19 mouse cellular contexts compared by ENCODE assay signal in genomic region chr4:87818276-87818675, GRCm38 (mm10).
DNase-seq lines count a peak whose midpoint lies in the region; ATAC-seq and TF ChIP-seq lines count a peak whose summit lies in the region.
"Had no signal": no experiment of that assay in that cellular context is flagged by ENCODE, and none has a peak within 500 bp of the region (broad histone marks: within the 10 kb centered on the region; RNA-seq: fewer than 3 reads in every experiment).

No protein-coding gene starts in this region.

- no peak for TF ChIP-seq POLR2A in cerebellum, adult 2 months (IDR thresholded peaks at IDR 0.05; ENCODE audit: borderline replicate concordance, insufficient read depth, low read length)

- H3K4me3 ChIP-seq in cerebellum, adult 2 months (replicated peaks; ENCODE audit: insufficient read depth, low read depth, low read length) = no peak overlapping the region
- no peak overlapping the region for H3K4me3 ChIP-seq in hindbrain, embryonic 14.5 days (replicated peaks; ENCODE audit: low read length)
- H3K4me3 ChIP-seq in hindbrain, embryonic 11.5 days (ENCODE audit: low read depth, low read length) = no peak overlapping the region
- no peak overlapping the region for H3K4me3 ChIP-seq in midbrain, postnatal 0 days (ENCODE audit: low read depth, low read length)
- H3K4me3 ChIP-seq in midbrain, embryonic 11.5 days (ENCODE audit: low read depth, low read length) = no peak overlapping the region
- H3K4me3 ChIP-seq: embryonic facial prominence, embryonic 12.5 days; forebrain, embryonic 12.5 days; heart, adult 2 months; heart, embryonic 15.5 days; kidney, embryonic 15.5 days had no signal

- no peaks in the 10 kb centered on the region for H3K27me3 ChIP-seq in cerebellum, adult 2 months (ENCODE audit: control insufficient read depth, insufficient read depth, low read length)
- no peaks in the 10 kb centered on the region for H3K27me3 ChIP-seq in hindbrain, embryonic 14.5 days (ENCODE audit: control insufficient read depth, insufficient read depth, low read length)
- no peaks in the 10 kb centered on the region for H3K27me3 ChIP-seq in hindbrain, embryonic 11.5 days (ENCODE audit: control insufficient read depth, insufficient read depth, low read length)
- H3K27me3 ChIP-seq in midbrain, postnatal 0 days (ENCODE audit: insufficient read depth, low read length) = no peaks in the 10 kb centered on the region
- no peaks in the 10 kb centered on the region for H3K27me3 ChIP-seq in midbrain, embryonic 11.5 days (ENCODE audit: control insufficient read depth, insufficient read depth, low read length)
- H3K27me3 ChIP-seq: embryonic facial prominence, embryonic 12.5 days; forebrain, embryonic 12.5 days; heart, embryonic 15.5 days; kidney, embryonic 15.5 days had no signal

- no peak overlapping the region for H3K9ac ChIP-seq in hindbrain, embryonic 14.5 days
- no peak overlapping the region for H3K9ac ChIP-seq in hindbrain, embryonic 11.5 days (ENCODE audit: low read depth, low read length)
- H3K9ac ChIP-seq in midbrain, postnatal 0 days (replicated peaks; ENCODE audit: low read length, poor library complexity, severe bottlenecking) = no peak overlapping the region
- no peak overlapping the region for H3K9ac ChIP-seq in midbrain, embryonic 11.5 days (ENCODE audit: low read length)
- H3K9ac ChIP-seq: embryonic facial prominence, embryonic 12.5 days; forebrain, embryonic 12.5 days; heart, embryonic 15.5 days; kidney, embryonic 15.5 days had no signal

- 59% methylated on average over 1 of the region's 1 CpGs for WGBS in cerebellum, adult 2 months
- 93% methylated on average over 1 of the region's 1 CpGs for WGBS in hindbrain, embryonic 14.5 days
- WGBS in hindbrain, embryonic 11.5 days = 92% methylated on average over 1 of the region's 1 CpGs
- 91% methylated on average over 1 of the region's 1 CpGs for WGBS in midbrain, postnatal 0 days
- 98% methylated on average over 1 of the region's 1 CpGs for WGBS in midbrain, embryonic 11.5 days

- H3K9me3 ChIP-seq in hindbrain, embryonic 14.5 days (ENCODE audit: control insufficient read depth, low read length) = no peaks in the 10 kb centered on the region
- H3K9me3 ChIP-seq in hindbrain, embryonic 11.5 days (ENCODE audit: control insufficient read depth, low read length) = no peaks in the 10 kb centered on the region
- H3K9me3 ChIP-seq in midbrain, postnatal 0 days (ENCODE audit: low read length) = no peaks in the 10 kb centered on the region
- no peaks in the 10 kb centered on the region for H3K9me3 ChIP-seq in midbrain, embryonic 11.5 days (ENCODE audit: control insufficient read depth, low read length)
- H3K9me3 ChIP-seq: embryonic facial prominence, embryonic 12.5 days; forebrain, embryonic 12.5 days; heart, embryonic 15.5 days; kidney, embryonic 15.5 days had no signal

- peaks cover 19% of the 10 kb centered on the region; the same call in 1 of the 2 replicates for H3K4me1 ChIP-seq in cerebellum, adult 2 months (ENCODE audit: control insufficient read depth, insufficient read depth, low read length)
- H3K4me1 ChIP-seq in hindbrain, embryonic 14.5 days (replicated peaks; ENCODE audit: control insufficient read depth, insufficient read depth, low read length) = 0 out of 2 replicates have a peak, but pooled peaks cover 10% of the 10 kb centered on the region
- H3K4me1 ChIP-seq in hindbrain, embryonic 11.5 days (replicated peaks; ENCODE audit: control insufficient read depth, insufficient read depth, low read length) = no peaks in the 10 kb centered on the region
- H3K4me1 ChIP-seq in midbrain, postnatal 0 days (ENCODE audit: insufficient read depth, low read length) = 0 out of 2 replicates have a peak, but pooled peaks cover 5% of the 10 kb centered on the region
- H3K4me1 ChIP-seq in midbrain, embryonic 11.5 days (ENCODE audit: control insufficient read depth, insufficient read depth, low read length) = no peaks in the 10 kb centered on the region
- H3K4me1 ChIP-seq: embryonic facial prominence, embryonic 12.5 days; heart, embryonic 15.5 days had no signal

- no peaks in the 10 kb centered on the region for H3K36me3 ChIP-seq in hindbrain, embryonic 14.5 days (replicated peaks; ENCODE audit: control insufficient read depth, insufficient read depth)
- H3K36me3 ChIP-seq in hindbrain, embryonic 11.5 days (ENCODE audit: control insufficient read depth, insufficient read depth, low read length) = no peaks in the 10 kb centered on the region
- no peaks in the 10 kb centered on the region for H3K36me3 ChIP-seq in midbrain, postnatal 0 days (ENCODE audit: insufficient read depth, low read length)
- H3K36me3 ChIP-seq in midbrain, embryonic 11.5 days (ENCODE audit: control insufficient read depth, insufficient read depth, low read length) = 0 out of 2 replicates have a peak, but pooled peaks cover 3% of the 10 kb centered on the region
- H3K36me3 ChIP-seq: embryonic facial prominence, embryonic 12.5 days; heart, embryonic 15.5 days had no signal

- no peak for TF ChIP-seq CTCF in cerebellum, adult 2 months (IDR thresholded peaks at IDR 0.05; ENCODE audit: borderline replicate concordance, insufficient read depth, low read depth, low read length)
- no peak for TF ChIP-seq CTCF in midbrain, postnatal 0 days (IDR thresholded peaks at IDR 0.05)

- DNase-seq in cerebellum, adult 2 months = peak in 1 of 2 experiments; percentile 53
- DNase-seq in cerebellum, adult 18-20 months = no peak
- peak; percentile 40 to 61 for DNase-seq in cerebellum, postnatal 10 days
- DNase-seq in cerebellum, postnatal 4 days (ENCODE audit: low spot score in 2 of 2) = no peak
- no peak for DNase-seq in hindbrain, embryonic 14.5 days (ENCODE audit: low spot score)
- no peak for DNase-seq in hindbrain, embryonic 11.5 days (ENCODE audit: low spot score)
- peak; percentile 31 for DNase-seq in midbrain, postnatal 0 days (ENCODE audit: low spot score)
- DNase-seq in midbrain, embryonic 11.5 days (ENCODE audit: low spot score, missing footprints) = no peak
- DNase-seq: adrenal gland, postnatal 10 days; gastrocnemius, postnatal 14 days; heart, adult 2 months; heart, postnatal 14 days; kidney, adult 2 months had no signal

- no peak for ATAC-seq in hindbrain, embryonic 14.5 days (ENCODE audit: low FRiP score)
- ATAC-seq in hindbrain, embryonic 11.5 days (ENCODE audit: low FRiP score) = no peak
- ATAC-seq in midbrain, postnatal 0 days (ENCODE audit: low FRiP score) = no peak
- no peak for ATAC-seq in midbrain, embryonic 11.5 days (ENCODE audit: low FRiP score)
- ATAC-seq: intestine, embryonic 16.5 days had no signal

- peak overlapping the region; percentile 65 for H3K27ac ChIP-seq in cerebellum, adult 2 months (ENCODE audit: insufficient read depth, low read length)
- H3K27ac ChIP-seq in hindbrain, embryonic 14.5 days = 0 out of 2 replicates have a peak overlapping the region, but pooled peaks have one; percentile 34
- H3K27ac ChIP-seq in hindbrain, embryonic 11.5 days (ENCODE audit: low read depth, low read length) = no peak overlapping the region
- no peak overlapping the region for H3K27ac ChIP-seq in midbrain, postnatal 0 days (ENCODE audit: low read depth, low read length)
- H3K27ac ChIP-seq in midbrain, embryonic 11.5 days (ENCODE audit: low read depth, low read length) = no peak overlapping the region
- H3K27ac ChIP-seq: embryonic facial prominence, embryonic 12.5 days; heart, adult 2 months; heart, embryonic 15.5 days; kidney, embryonic 15.5 days had no signal

- no peak overlapping the region for H3K4me2 ChIP-seq in hindbrain, embryonic 14.5 days (replicated peaks)
- no peak overlapping the region for H3K4me2 ChIP-seq in hindbrain, embryonic 11.5 days (replicated peaks; ENCODE audit: low read depth, low read length)
- H3K4me2 ChIP-seq in midbrain, postnatal 0 days (ENCODE audit: low read depth, low read length, poor library complexity, severe bottlenecking) = no peak overlapping the region
- H3K4me2 ChIP-seq in midbrain, embryonic 11.5 days = no peak overlapping the region
- H3K4me2 ChIP-seq: embryonic facial prominence, embryonic 12.5 days; forebrain, embryonic 12.5 days; heart, embryonic 11.5 days; heart, embryonic 15.5 days; kidney, embryonic 15.5 days had no signal

Comparison
In these comparisons a context has a peak if more than half of its experiments do, and no peak if none do; other contexts are left out.
1. DNase-seq: peak in cerebellum, postnatal 10 days (2 of 2) and midbrain, postnatal 0 days (single experiment); none in cerebellum, adult 18-20 months (0 of 2), cerebellum, postnatal 4 days (0 of 2), hindbrain, embryonic 14.5 days (single experiment), hindbrain, embryonic 11.5 days (single experiment) and midbrain, embryonic 11.5 days (single experiment).
2. H3K27ac ChIP-seq: peak in cerebellum, adult 2 months (single experiment) and hindbrain, embryonic 14.5 days (single experiment); none in hindbrain, embryonic 11.5 days (single experiment), midbrain, postnatal 0 days (single experiment) and midbrain, embryonic 11.5 days (single experiment).